Mouse (Mus musculus) retina, adult 2 months (tissue): ENCODE data around the gene Olfr749.
"Not testable (repeated sequence)": the region's sequence is repeated elsewhere in the genome, so short reads cannot be mapped to it uniquely, and the experiment has no call there.

Experiments
- DNase-seq: peaks from one replicate; pipeline ENCODE4 v3.0.0-alpha.2; 2012; ENCODE audit warnings: low read depth, low spot score

Olfr749 gene

DNA sequence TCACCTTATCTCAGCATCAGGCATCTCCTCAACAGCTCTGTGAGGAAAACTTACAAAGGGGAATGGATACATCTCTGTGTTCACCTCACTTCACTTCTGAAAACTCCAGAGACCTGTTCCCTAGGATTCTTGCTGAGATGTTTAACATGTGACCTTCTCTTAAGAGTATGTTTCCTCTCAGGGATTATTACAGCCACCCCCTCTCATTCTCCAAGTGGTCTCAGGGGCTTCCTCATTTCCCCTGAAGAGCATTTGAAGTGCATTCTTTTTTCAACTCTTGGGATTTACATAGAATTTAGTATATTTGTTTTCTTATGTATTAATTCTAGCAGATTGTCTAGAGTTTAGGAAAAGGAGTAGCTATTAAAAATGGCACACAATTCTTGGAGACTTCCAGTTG lies at the start of gene Olfr749:
Gene Olfr749, minus strand, starts transcription at position 101 of the 400 bp plus-strand sequence.
- no peak for DNase-seq

- no peak for DNase-seq
Observed at GRCm38 (mm10) chr14:50788157-50788556, 43.3 kb upstream of the Olfr749 start.

GRCm38 (mm10) chr14:50785251-50785637 lies 40.4 kb upstream of the Olfr749 start, which contains the start of gene Ttc5:
Ttc5 (minus strand) TSS chr14:50785519.
- DNase-seq = peak; percentile 83

GRCm38 (mm10) chr14:50784391-50785250 lies 39.7 kb upstream of the Olfr749 start:
- no peak for DNase-seq

DNA sequence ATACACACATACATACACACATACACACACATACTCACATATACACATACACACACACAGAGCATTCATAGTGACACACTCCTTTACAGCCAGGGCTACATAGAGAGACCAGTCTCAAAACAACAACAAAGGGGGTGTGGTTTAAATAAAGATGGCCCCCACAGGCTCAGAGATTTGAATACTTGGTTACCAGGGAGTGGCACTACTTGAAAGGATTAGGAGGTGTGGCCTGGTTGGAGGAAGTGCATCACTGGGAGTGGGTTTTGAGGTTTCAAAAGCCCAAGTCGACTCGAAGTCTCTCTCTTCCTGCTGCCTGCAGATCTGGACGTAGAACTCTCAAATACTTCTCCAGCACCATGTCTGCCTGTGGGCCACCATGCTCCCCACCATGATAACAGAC lies 37.3 kb upstream of the Olfr749 start:
- no peak for DNase-seq

GRCm38 (mm10) chr14:50771342-50771741 lies 26.4 kb upstream of the Olfr749 start:
- no peak for DNase-seq

DNA sequence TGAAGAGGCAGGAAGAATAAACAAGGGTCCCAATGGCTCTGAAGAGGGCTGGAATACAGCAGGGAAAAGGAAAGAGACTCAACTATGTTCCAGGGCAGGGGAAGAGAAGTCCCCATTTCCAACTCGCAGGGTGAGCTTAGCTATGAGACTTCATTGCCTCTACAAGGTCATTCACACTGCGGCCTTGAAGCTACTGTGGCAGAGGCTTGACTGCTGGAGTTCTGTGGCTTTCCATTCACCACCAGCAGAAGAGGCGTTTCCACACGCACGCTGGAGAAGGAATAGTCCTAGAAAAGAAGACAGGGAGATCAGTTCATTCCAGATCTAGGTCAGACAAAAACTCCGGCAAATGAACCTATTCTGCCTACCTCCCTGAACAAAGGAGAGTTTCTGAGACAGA lies 20.8 kb upstream of the Olfr749 start:
- no peak for DNase-seq

- no peak for DNase-seq
Observed at GRCm38 (mm10) chr14:50758416-50759085, 13.7 kb upstream of the Olfr749 start.

GRCm38 (mm10) chr14:50741584-50741983 lies 3.3 kb downstream of the Olfr749 start:
- no peak for DNase-seq

- no peak for DNase-seq
Observed at GRCm38 (mm10) chr14:50740334-50740733, 4.6 kb downstream of the Olfr749 start.

DNA sequence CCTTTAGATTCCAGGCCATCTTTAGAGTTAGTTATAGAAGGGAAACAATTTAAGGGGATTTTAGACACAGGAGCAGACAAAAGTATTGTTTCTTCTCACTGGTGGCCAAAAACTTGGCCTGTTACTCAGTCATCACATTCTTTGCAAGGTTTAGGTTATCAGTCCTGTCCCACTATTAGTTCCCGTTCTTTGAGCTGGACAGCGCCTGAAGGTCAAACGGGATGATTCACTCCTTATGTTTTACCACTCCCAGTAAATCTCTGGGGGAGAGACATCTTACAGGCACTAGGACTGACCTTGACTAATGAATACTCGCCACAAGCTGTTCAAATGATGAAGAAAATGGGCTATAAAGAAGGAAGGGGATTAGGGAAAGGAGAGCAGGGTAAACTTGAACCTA lies 22.5 kb downstream of the Olfr749 start:
- not testable (repeated sequence) for DNase-seq

GRCm38 (mm10) chr14:50719875-50720274 lies 25.0 kb downstream of the Olfr749 start:
- not testable (repeated sequence) for DNase-seq

DNA sequence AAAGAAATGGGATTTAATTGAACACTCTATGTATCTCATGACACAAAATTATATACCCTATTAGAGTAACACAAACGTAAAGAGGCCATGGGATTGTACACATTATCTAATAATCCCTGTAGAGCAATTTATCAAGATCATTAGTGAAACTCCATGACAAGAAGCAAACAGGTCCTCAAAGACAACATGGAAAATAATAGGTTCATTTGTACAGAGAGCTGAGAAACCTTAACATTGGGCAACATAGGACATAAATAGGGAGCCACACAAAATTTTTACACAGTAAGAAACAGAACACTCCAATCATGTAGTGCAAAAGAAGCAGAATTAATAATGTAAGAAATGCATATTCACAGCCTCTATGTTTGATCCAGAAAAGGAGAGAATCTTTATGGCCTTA lies 37.8 kb downstream of the Olfr749 start, which contains the start of gene Olfr748:
Gene Olfr748, plus strand, starts transcription at position 301 of the 400 bp plus-strand sequence.
- DNase-seq = no peak

- DNase-seq = no peak
Observed at GRCm38 (mm10) chr14:50693106-50693505, 51.8 kb downstream of the Olfr749 start, which contains the start of gene Olfr747. Olfr747 (minus strand) TSS chr14:50693206.
